Mouse (Mus musculus) adrenal gland, postnatal 25 days (tissue): ENCODE measurements around the gene Mrpl46. TPM values are rescaled to one million over a fixed set of nuclear protein-coding genes. Genes with fewer than 3 reads are reported as not detected.

Experiments used
- DNase-seq: peaks from one replicate; pipeline ENCODE4 v3.0.0; 2021; ENCODE audit warnings: mixed read lengths
- long read RNA-seq: library from polyadenylated mRNA; stranded (forward); transcript quantifications from one replicate; pipeline ENCODE4 v2.0.0, GENCODE M21; 2021
- total RNA-seq: library from RNA; stranded (reverse); gene quantifications from 2 replicates; pipeline ENCODE4 v1.2.3, GENCODE M21; 2021

Mrpl46 gene
- 29.7 and 40.8 TPM in 2 replicates for total RNA-seq
- long read RNA-seq, transcript Mrpl46-201 (4 exons, 1,134 nt), result major isoform, 41 of 41 reads
- long read RNA-seq, partial matches to known transcripts, result 0 of 41 reads
- long read RNA-seq, other reads (novel, unspliced or antisense), result 0 of 41 reads

GRCm38 (mm10) chr7:78782639-78783581 is at the start of gene Mrpl46, which contains the start of gene Mrps11:
Gene Mrpl46 (minus strand): TSS chr7:78783531.
Gene Mrps11 (plus strand): TSS chr7:78783119.
- peak; percentile 89 for DNase-seq

- no peak for DNase-seq
These were observed 44.5 kb upstream of the Mrpl46 start for GRCm38 (mm10) chr7:78827749-78828362.

- DNase-seq, result no peak
These were observed 43.5 kb upstream of the Mrpl46 start for GRCm38 (mm10) chr7:78826682-78827385.

- no peak for DNase-seq
These were observed 35.0 kb upstream of the Mrpl46 start for GRCm38 (mm10) chr7:78818336-78818735.

- no peak for DNase-seq
These were observed 31.4 kb upstream of the Mrpl46 start for GRCm38 (mm10) chr7:78814766-78815165.

- DNase-seq, result no peak
These were observed 30.5 kb upstream of the Mrpl46 start for GRCm38 (mm10) chr7:78813791-78814190.

GRCm38 (mm10) chr7:78807192-78807591 is 23.9 kb upstream of the Mrpl46 start:
- no peak for DNase-seq

GRCm38 (mm10) chr7:78803841-78804240 is 20.5 kb upstream of the Mrpl46 start:
- no peak for DNase-seq

GRCm38 (mm10) chr7:78799730-78800496 is 16.6 kb upstream of the Mrpl46 start:
- DNase-seq, result no peak

- DNase-seq, result no peak
These were observed 14.6 kb upstream of the Mrpl46 start for GRCm38 (mm10) chr7:78797843-78798455.

- DNase-seq, result no peak
These were observed 13.3 kb upstream of the Mrpl46 start for GRCm38 (mm10) chr7:78796624-78797023.

GRCm38 (mm10) chr7:78794571-78795092 is 11.3 kb upstream of the Mrpl46 start:
- no peak for DNase-seq

- DNase-seq, result no peak
These were observed 10.7 kb upstream of the Mrpl46 start for GRCm38 (mm10) chr7:78793895-78794570.

GRCm38 (mm10) chr7:78791359-78792222 is 8.3 kb upstream of the Mrpl46 start:
- no peak for DNase-seq

GRCm38 (mm10) chr7:78787793-78788380 is 4.6 kb upstream of the Mrpl46 start:
- peak; percentile 36 for DNase-seq

- peak; percentile 62 for DNase-seq
These were observed 2.6 kb upstream of the Mrpl46 start for GRCm38 (mm10) chr7:78785906-78786305.

- no peak for DNase-seq
These were observed 4.6 kb downstream of the Mrpl46 start for GRCm38 (mm10) chr7:78778741-78779140.

GRCm38 (mm10) chr7:78770936-78771335 is 12.4 kb downstream of the Mrpl46 start:
- no peak for DNase-seq
